Mouse (Mus musculus) embryonic stem cell, embryonic (primary cell): ENCODE measurements around the gene Arhgap24.
"Not testable (repeated sequence)": the region's sequence is repeated elsewhere in the genome, so short reads cannot be mapped to it uniquely, and the experiment has no call there.

ENCODE experiments used
- CTCF ChIA-PET, 4 experiments: fragments of 300-600 bp in 2 of 4; fragments of 350-600 bp in 2 of 4; sonication (Branson Sonifier 250); formaldehyde crosslinking; loops; one replicate each; lab custom pipeline; 2022; ENCODE audit warnings: inconsistent platforms in 2 of 4; lab: Charles Lee
- POLR2A ChIA-PET, 4 experiments: fragments of 300-600 bp in 2 of 4; fragments of 350-600 bp in 2 of 4; sonication (Branson Sonifier 250); formaldehyde crosslinking; loops; one replicate each; lab custom pipeline; 2022; ENCODE audit warnings: antibody characterized with exemption in 4 of 4, inconsistent platforms in 1 of 4; lab: Charles Lee

Arhgap24 gene

GRCm38 (mm10) chr5:102889163-102889488, 407.9 kb downstream of the Arhgap24 start:
- CTCF ChIA-PET, result interaction anchor here in 3 of 4 experiments (0.7 to 1.5 kb wide), 3 partner anchors 14 to 41 kb away, joined by 3 read pairs; no protein-coding TSS in a partner anchor
- POLR2A ChIA-PET, result no interaction called here

- CTCF ChIA-PET, result no interaction called here
- POLR2A ChIA-PET, result no interaction called here
Observed at GRCm38 (mm10) chr5:102892226-102892625, 411.0 kb downstream of the Arhgap24 start.

- ChIA-PET POLR2A (interaction anchor here in 1 of 4 experiments (0.6 kb wide), 1 partner anchor 403 kb away, joined by 4 read pairs; no protein-coding TSS in a partner anchor), CTCF (interaction anchor here in 1 of 4 experiments (1.1 kb wide), 1 partner anchor 24 kb away, joined by 4 read pairs; no protein-coding TSS in a partner anchor)
Observed at GRCm38 (mm10) chr5:102898301-102898700, 417.1 kb downstream of the Arhgap24 start.

GRCm38 (mm10) chr5:102899680-102900215, 418.6 kb downstream of the Arhgap24 start:
- ChIA-PET CTCF (no interaction called here), POLR2A (interaction anchor here in 1 of 4 experiments (0.6 kb wide), 1 partner anchor 1177 kb away, joined by 4 read pairs; no protein-coding TSS in a partner anchor)

- POLR2A ChIA-PET, result no interaction called here
- CTCF ChIA-PET, result no interaction called here
Observed at GRCm38 (mm10) chr5:102901176-102901575, 420.0 kb downstream of the Arhgap24 start.

GRCm38 (mm10) chr5:102903487-102903886, 422.3 kb downstream of the Arhgap24 start:
- POLR2A ChIA-PET, result no interaction called here

GRCm38 (mm10) chr5:102904066-102904465, 422.9 kb downstream of the Arhgap24 start:
- CTCF ChIA-PET, result interaction anchor here in 1 of 4 experiments (1.9 kb wide), 1 partner anchor 29 kb away, joined by 4 read pairs; no protein-coding TSS in a partner anchor
- POLR2A ChIA-PET, result no interaction called here

More at GRCm38 (mm10) chr5:102903487-102903886, 422.3 kb downstream of the Arhgap24 start:
- CTCF ChIA-PET, result interaction anchor here in 1 of 4 experiments (1.1 kb wide), 1 partner anchor 29 kb away, joined by 3 read pairs; no protein-coding TSS in a partner anchor

- ChIA-PET CTCF (interaction anchor here in 1 of 4 experiments (1.9 kb wide), 1 partner anchor 31 kb away, joined by 4 read pairs; no protein-coding TSS in a partner anchor), POLR2A (interaction anchor here in 1 of 4 experiments (0.7 kb wide), 1 partner anchor 425 kb away, joined by 3 read pairs; no protein-coding TSS in a partner anchor)
Observed at GRCm38 (mm10) chr5:102905441-102906211, 424.4 kb downstream of the Arhgap24 start.

GRCm38 (mm10) chr5:102920199-102920598, 439.0 kb downstream of the Arhgap24 start:
- POLR2A ChIA-PET, result no interaction called here

GRCm38 (mm10) chr5:102926786-102927185, 445.6 kb downstream of the Arhgap24 start:
- CTCF ChIA-PET, result no interaction called here
- POLR2A ChIA-PET, result no interaction called here

More at GRCm38 (mm10) chr5:102920199-102920598, 439.0 kb downstream of the Arhgap24 start:
- CTCF ChIA-PET, result no interaction called here

GRCm38 (mm10) chr5:102930161-102930560, 449.0 kb downstream of the Arhgap24 start:
- POLR2A ChIA-PET, result interaction anchor here in 1 of 4 experiments (0.6 kb wide), 1 partner anchor 404 kb away, joined by 3 read pairs; no protein-coding TSS in a partner anchor
- CTCF ChIA-PET, result no interaction called here

GRCm38 (mm10) chr5:102943864-102944630, 462.9 kb downstream of the Arhgap24 start:
- CTCF ChIA-PET, result not testable (repeated sequence)

GRCm38 (mm10) chr5:102946625-102947024, 465.4 kb downstream of the Arhgap24 start:
- CTCF ChIA-PET, result interaction anchor here in 1 of 4 experiments (0.7 kb wide), 1 partner anchor 244 kb away, joined by 4 read pairs; no protein-coding TSS in a partner anchor
- POLR2A ChIA-PET, result no interaction called here

More at GRCm38 (mm10) chr5:102943864-102944630, 462.9 kb downstream of the Arhgap24 start:
- POLR2A ChIA-PET, result not testable (repeated sequence)

- POLR2A ChIA-PET, result interaction anchor here in 1 of 4 experiments (0.7 kb wide), 1 partner anchor 856 kb away, joined by 3 read pairs; no protein-coding TSS in a partner anchor
- CTCF ChIA-PET, result no interaction called here
Observed at GRCm38 (mm10) chr5:102947061-102947711, 466.0 kb downstream of the Arhgap24 start.
